1 mouse cellular context compared by ENCODE assay signal in the genomic region with DNA sequence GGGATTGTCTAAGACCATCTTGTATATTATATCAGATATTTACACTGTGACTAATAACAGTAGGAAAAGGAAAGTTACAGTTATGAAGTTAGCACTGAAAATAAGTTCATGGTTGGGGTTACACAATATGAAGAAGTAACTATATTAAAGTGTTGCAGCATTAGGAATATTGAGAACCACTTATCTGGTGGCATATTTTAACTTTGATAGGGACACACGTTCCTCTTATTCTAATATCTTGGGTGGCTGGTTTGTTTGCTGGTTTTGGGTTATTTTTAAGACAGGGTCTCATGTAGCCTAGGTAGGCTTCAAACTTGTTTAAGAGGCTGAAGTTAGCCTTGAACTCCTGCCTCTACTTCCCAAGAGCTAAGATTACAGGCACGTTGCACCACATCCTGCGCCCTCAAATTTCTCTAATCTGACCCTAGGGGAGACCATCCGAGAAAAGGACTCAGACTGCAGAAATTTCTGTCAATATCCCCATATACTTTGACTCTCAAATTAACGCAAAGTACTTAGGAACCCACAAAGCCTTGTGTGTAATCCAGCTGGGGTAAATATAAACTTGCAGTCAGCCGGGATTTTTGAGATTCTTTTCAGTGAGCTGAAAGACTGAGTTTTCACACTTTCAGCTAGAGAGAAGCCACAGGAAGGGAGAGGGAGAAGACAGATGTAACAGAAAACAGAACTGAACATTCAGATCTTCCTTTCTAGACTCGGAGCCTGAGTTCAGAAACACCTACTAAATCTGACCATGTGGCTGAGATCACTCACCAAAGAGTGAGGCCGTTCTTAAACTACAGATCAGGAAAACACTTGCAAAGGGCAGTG.
TF ChIP-seq lines count a peak whose summit lies in the region.

No protein-coding gene starts in this region.

TF ChIP-seq in MEL, 35 proteins besides CTCF, POLR2A, EP300 and RAD21 (continued from another document):
- no peak for TF ChIP-seq CHD2 (IDR thresholded peaks at IDR 0.05; ENCODE audit: low read length)
- peak; percentile 49; the same call in 1 of the 2 replicates for TF ChIP-seq TCF12 (IDR thresholded peaks at IDR 0.05; ENCODE audit: low read depth, low read length)
- TF ChIP-seq TAL1 (IDR thresholded peaks at IDR 0.05; ENCODE audit: low read length) = no peak
- TF ChIP-seq MEF2A (IDR thresholded peaks at IDR 0.05; ENCODE audit: extremely low read depth, insufficient replicate concordance, low read depth, low read length, poor library complexity, severe bottlenecking) = peak; percentile 24; the same call in 1 of the 2 replicates
- TF ChIP-seq BHLHE40 (IDR thresholded peaks at IDR 0.05; ENCODE audit: borderline replicate concordance, low read depth, low read length) = 0 out of 2 replicates have a peak, but pooled peaks have one; percentile 27
- no peak; the same call in 1 of the 2 replicates for TF ChIP-seq RCOR1 (IDR thresholded peaks at IDR 0.05; ENCODE audit: low read depth, low read length)
- TF ChIP-seq POLR2AphosphoS5 (IDR thresholded peaks at IDR 0.05; ENCODE audit: borderline replicate concordance, low read depth, low read length) = no peak
- no peak for TF ChIP-seq ZC3H11A (IDR thresholded peaks at IDR 0.05; ENCODE audit: low read depth, low read length)
- no peak for TF ChIP-seq NELFE (IDR thresholded peaks at IDR 0.05; ENCODE audit: low read depth, low read length)
- 0 out of 2 replicates have a peak, but pooled peaks have one; percentile 32 for TF ChIP-seq ETS1 (IDR thresholded peaks at IDR 0.05; ENCODE audit: low read depth, low read length)
- 0 out of 2 replicates have a peak, but pooled peaks have one; percentile 26 for TF ChIP-seq KAT2A (conservative IDR thresholded peaks at IDR 0.05; ENCODE audit: low read depth, low read length)
- no peak for TF ChIP-seq NRF1 (IDR thresholded peaks at IDR 0.05; ENCODE audit: insufficient read depth, low read depth, low read length, poor library complexity, severe bottlenecking)
- no peak for TF ChIP-seq SMC3 (IDR thresholded peaks at IDR 0.05; ENCODE audit: low read depth, low read length)
- 0 out of 2 replicates have a peak, but pooled peaks have one; percentile 28 for TF ChIP-seq MYC (IDR thresholded peaks at IDR 0.05; ENCODE audit: low read depth, low read length)
- TF ChIP-seq E2F4 (IDR thresholded peaks at IDR 0.05; ENCODE audit: borderline replicate concordance, low read depth, low read length) = no peak
- TF ChIP-seq TBP (IDR thresholded peaks at IDR 0.05; ENCODE audit: low read depth, low read length) = 0 out of 2 replicates have a peak, but pooled peaks have one; percentile 17
- TF ChIP-seq MAFK (IDR thresholded peaks at IDR 0.05; ENCODE audit: borderline replicate concordance, low read depth, low read length) = no peak
- TF ChIP-seq JUND (IDR thresholded peaks at IDR 0.05; ENCODE audit: low read depth, low read length) = no peak
- TF ChIP-seq ELF1 (IDR thresholded peaks at IDR 0.05; ENCODE audit: low read depth, low read length) = no peak
- no peak for TF ChIP-seq HCFC1 (IDR thresholded peaks at IDR 0.05; ENCODE audit: low read depth, low read length)
- no peak for TF ChIP-seq UBTF (IDR thresholded peaks at IDR 0.05; ENCODE audit: borderline replicate concordance, insufficient read depth, low read depth, low read length)
- TF ChIP-seq POLR2AphosphoS2 (IDR thresholded peaks at IDR 0.05; ENCODE audit: low read length) = no peak
- peak; percentile 24; the same call in 1 of the 2 replicates for TF ChIP-seq SIN3A (IDR thresholded peaks at IDR 0.05; ENCODE audit: low read length)
- TF ChIP-seq ZKSCAN1 (IDR thresholded peaks at IDR 0.05; ENCODE audit: low read depth, low read length) = no peak
- TF ChIP-seq ZMIZ1 (IDR thresholded peaks at IDR 0.05; ENCODE audit: low read depth, low read length) = no peak
- no peak for TF ChIP-seq USF1 (IDR thresholded peaks at IDR 0.05; ENCODE audit: low read depth, low read length)
- no peak for TF ChIP-seq ZNF384 (IDR thresholded peaks at IDR 0.05; ENCODE audit: low read depth, low read length)
- no peak for TF ChIP-seq MAX (IDR thresholded peaks at IDR 0.05; ENCODE audit: low read length)
- TF ChIP-seq MXI1 (IDR thresholded peaks at IDR 0.05; ENCODE audit: low read depth, low read length) = no peak; the same call in 1 of the 2 replicates
